Mouse (Mus musculus): ENCODE data around the gene Inmt.
"Not testable (repeated sequence)": the region's sequence is repeated elsewhere in the genome, so short reads cannot be mapped to it uniquely, and the experiment has no call there.

Gene Inmt

DNA sequence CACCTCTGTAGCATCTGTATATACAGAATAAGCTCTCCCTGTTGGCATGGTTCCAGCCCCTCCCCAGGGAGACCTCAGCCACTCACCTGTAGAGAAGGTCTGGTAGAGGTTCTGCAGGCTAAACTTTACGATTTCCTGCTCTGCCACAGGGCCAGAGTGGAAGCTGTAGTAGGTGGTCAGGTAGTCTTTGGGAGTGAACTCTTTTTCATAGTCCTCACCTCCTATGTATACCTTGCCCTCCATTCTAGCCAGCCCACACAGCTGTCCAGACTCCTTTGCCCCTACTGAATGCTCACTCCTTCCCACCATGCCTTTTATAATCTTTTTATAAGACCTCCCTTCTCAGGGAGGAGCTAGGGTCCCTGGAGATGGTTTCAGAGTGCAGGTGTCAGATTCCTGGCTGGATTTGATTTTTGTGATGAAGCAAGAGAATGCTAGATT is at the start of gene Inmt:
Gene Inmt, minus strand, starts transcription at position 303 of the 441 bp plus-strand sequence.
- peak; percentile 27 to 44 for DNase-seq

DNA sequence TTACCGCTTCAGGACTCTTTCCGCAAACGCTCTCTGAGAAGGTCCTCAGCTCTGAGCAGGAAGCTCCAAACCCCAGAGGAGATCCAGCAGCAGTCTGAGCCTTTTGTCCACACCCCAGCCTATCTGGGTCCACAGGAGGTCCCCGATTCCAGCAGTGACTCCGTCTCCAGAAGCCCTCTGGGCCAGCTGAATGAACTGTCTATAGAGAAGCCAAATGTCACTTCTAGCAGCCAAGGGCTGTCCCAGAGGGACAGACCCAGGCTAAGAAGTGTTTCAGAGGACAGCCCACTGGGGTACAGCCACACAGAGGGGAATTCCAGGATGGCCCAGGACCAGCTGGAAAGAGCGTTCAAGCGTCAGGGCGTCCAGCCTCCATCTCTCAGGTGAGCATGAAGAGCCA is 49.1 kb upstream of the Inmt start:
- no peak for DNase-seq

DNA sequence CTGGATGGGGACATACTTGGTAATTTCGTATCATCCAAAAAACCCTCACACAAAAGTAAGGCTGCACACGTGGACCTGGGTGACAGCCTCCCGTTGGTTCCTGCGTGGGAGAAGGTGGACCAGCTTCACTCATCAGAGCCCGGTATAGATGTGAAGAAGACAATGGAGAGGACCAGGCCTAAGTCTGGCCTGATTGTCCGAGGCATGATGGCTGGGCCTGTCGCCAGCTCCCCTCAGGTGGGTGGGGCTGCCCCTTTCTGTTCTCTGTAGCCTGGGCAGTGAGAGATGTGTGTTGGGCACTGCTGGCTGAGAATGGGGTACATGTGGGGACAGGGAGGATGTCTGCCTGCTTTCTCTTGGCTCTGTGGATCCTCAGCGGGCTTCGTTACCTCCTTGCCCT is 43.4 kb upstream of the Inmt start:
- no peak for DNase-seq

DNA sequence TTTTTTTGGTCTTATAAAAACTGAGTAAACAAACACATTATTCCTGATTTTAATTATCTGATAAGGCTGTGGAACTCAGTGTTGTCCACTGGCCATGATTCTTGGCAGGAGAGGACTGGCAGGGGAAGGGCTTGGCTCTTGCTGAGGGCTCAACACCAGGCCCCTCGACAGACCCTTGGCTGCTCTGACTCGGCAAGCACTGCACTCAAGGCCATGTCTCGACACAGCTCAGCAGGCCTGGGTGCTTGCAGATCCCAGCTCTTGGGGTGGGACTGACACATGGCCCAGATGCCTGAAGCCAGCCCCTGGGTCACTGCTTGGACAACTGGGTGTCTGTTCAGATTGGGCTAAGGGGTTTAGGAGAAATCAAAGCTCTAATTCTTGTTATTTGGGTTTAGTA is 39.7 kb upstream of the Inmt start:
- DNase-seq, result peak; percentile 40 to 56

DNA sequence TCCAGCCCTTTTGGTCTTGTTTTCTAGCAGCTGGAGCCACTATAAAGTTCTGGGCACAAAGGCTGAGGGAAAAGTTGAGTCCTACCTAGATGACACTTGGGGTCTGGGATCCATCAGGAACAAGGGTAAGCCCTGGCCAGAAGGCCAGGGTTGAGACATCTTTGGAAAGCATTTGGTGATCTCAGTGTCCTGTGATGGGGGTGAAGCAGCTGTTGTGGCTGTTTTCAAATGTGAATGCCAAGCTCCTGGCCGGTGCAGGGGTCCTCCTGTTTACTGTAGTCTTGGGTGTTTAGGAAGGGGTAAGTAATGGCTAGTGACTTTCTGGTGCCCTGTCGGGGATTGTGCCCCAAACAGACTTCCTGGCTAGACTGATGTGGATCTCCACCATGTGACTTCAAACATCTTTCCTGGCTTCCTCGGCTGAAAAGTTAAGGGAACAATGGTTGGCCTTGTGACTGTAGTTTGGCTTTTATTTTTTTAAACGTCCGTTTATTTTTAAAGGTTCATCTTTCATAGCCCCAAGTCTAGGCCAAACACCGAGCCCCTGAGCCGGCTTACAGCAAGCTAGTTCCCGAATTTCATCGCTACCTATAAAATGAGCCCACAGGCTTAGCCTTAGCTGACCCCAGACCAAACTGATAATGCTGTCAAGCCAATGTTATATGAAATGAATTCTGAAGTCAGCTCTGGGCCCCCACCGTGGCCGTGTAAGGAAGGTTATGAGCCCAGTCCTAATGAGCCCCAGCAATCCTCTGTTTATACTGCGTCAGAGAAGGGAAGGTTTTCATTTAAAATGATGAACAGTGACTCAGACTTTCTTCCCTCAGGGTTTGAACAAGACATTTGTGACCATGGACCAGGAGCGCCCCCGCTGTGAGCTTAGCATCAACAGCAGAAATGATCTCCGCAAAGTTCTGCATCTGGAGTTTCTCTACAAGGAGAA is 35.9 kb upstream of the Inmt start:
- peak; percentile 34 to 43 for DNase-seq

DNA sequence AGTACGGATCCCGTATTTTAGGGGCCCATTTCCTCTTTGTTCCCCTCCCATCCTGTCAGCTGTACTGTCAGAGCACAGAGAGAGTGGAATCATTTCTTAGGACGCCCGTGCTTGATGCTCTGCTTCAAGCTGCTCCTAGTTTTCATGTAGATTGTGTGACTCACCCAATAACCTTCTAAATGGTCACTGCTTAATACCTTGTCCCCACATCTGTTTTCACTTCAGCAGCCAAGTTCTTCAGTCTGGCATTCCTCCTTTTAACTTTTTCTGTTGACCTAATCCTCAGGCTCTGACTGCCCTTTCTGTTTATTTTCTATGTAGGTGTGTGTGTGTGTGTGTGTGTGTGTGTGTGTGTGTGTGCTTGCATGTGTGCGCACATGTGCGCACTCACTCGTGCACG is 32.9 kb upstream of the Inmt start:
- no peak for DNase-seq

DNA sequence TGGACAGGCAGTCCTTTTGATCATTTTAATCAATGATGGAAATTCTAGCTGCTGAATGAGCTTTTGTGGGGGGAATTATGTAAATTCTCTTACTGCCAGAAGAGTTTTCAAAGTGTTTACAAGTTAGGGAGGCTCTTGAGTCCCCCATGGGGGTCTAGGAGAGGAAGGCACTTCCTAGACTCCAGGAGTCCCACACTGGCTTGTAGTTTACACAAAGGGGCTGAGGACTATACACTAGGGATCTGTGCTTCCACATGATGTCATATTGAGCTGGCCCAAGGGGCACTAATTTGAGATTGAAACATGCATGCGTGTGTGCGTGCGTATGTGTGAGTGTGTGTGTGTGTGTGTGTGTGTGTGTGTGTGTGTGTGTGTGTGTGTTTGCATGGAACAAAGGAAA is 29.1 kb upstream of the Inmt start:
- no peak for DNase-seq

DNA sequence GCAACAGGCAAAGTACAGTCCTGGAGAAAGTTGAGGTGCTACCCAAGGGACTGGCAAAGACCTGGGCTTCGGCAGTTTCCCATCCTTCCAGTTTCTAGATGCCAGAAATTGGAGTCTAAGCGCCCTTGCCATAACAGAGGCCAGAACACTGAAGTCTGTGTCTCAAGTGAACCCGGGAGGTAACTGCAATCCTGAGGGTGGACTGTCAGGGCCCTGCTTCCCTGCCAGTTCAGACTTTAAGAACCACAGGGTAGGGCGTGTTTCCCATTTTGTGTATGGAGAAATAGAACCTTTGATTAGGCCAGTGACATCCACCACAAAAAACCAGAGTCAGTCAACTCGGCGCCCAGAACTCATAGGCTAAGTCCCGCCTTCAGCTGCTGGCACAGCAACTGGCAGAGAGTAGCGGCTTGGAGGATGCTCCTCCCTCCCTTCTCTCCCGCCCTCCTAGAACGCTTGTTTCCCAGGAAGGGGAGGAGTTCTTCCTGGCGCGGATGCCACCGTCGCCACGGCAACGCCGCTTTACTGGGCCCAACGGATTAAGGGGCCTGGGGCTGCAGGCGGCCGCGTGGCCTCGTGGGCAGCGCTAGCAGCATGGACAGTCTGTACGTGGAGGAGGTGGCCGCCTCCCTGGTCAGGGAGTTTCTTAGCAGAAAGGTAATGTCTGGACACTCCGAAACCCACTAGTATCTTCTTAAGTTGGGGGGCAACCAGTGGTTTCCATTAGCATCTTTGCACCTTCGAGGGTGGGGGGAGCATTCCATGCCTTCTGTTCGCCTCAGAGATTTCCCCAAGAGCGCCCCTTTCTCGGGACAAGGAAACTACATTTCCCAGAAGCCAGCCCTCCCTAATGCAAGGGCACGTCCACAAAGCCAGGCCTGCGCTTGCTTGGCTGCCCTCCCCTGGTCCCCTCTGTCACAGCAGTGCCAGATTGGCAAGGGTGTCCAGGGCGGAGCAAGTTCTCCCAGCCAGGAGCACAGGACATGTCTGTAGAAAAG is 28.4 kb upstream of the Inmt start, which contains the start of gene Mindy4:
Gene Mindy4, plus strand, starts transcription at position 471 of the 998 bp plus-strand sequence.
- peak; percentile 92 to 95 for DNase-seq

DNA sequence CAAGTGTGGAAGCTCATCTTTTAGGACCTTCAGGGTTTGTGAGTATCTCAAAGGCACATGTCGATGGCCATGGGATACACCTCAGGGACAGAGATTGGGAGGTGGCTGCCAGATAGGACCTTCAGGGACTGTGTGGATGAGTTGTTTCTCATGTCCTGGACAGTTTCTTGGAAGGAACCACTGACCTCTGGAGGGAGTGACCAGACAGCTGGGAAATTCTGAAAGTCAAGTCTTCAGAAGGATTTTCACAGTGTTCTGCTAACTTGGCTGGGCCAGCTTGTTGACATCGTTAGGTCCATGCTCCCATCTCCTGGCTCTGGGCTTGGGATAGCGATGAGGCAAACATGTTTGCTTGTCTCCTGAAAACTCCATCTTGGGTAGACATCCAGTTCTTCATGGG is 24.2 kb upstream of the Inmt start:
- DNase-seq, result peak; percentile 52 to 63

DNA sequence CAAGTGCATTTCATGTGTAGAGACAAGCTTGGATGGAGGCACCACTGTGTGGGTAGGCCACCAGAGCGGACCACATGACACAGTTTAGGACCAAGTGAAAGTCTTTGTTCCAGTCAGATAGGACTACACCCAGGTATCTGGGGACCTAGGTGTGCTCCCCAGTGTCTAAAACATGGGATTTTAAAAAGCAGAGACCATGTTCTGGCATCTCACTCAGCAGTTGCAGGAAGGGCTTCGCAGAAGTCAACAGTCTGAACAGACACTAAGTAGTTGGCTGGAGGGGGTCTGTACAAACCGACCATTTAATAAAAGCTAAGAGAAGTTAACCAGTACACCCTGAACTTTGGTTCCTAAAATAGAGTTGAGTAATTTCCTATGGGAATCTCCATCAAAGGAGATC is 18.3 kb upstream of the Inmt start:
- DNase-seq, result no peak

DNA sequence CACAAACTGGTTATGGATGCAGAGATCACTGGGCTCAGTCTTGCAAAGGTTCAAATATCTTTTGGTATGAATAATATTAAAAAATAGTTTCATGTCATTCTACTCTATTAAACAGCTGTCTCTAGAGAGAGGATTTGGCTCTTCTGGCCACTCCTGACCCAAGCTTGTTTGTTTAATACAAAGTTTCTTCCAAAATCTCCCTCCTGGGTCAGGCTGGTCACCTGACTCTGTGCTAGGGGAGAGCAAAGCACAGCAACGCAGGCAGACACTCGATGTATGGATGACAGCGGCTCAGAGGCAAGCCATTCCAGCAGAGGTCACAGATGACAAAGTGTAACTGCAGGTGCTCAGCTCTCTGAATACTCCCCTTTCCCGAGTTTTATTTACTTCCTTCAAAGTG is 16.7 kb upstream of the Inmt start:
- DNase-seq, result no peak

DNA sequence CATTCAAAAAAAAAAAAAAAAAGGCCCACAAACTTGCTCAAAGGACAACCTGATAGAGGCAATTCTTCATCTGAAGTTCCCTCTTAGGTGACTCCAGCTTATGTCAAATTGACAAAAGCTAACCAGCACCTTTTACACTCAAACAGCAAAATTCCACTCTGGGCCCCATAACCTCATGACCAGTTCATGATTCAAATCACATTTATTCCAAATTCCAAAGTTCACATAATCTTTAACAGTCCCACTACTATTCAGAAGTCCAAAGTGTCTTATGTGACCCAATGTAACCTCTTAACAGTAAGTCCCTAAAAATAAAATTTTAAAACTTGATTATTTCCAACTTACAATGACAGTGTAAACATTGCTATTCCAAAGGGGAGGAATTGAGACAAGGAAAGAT is 14.6 kb upstream of the Inmt start:
- no peak for DNase-seq

DNA sequence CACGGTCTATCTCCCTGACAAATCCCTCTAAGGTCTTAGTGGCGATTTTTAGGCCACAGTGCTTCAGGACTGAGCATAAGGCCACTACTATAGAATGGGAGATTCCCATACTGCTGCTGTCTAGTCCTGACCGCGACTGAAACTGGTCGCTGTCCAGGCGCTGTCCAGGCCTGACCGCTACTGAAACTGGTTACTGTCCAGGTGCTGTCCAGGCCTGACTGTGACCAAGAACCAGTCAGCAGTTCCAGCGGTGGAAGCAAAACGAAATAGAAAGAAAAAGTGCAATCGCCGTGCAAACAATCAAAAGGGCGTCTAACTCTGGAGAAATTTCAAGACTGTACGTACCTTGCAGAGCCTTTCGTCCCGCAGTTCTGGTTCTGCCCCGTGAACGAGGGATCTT is 13.0 kb upstream of the Inmt start:
- DNase-seq, result not testable (repeated sequence)

DNA sequence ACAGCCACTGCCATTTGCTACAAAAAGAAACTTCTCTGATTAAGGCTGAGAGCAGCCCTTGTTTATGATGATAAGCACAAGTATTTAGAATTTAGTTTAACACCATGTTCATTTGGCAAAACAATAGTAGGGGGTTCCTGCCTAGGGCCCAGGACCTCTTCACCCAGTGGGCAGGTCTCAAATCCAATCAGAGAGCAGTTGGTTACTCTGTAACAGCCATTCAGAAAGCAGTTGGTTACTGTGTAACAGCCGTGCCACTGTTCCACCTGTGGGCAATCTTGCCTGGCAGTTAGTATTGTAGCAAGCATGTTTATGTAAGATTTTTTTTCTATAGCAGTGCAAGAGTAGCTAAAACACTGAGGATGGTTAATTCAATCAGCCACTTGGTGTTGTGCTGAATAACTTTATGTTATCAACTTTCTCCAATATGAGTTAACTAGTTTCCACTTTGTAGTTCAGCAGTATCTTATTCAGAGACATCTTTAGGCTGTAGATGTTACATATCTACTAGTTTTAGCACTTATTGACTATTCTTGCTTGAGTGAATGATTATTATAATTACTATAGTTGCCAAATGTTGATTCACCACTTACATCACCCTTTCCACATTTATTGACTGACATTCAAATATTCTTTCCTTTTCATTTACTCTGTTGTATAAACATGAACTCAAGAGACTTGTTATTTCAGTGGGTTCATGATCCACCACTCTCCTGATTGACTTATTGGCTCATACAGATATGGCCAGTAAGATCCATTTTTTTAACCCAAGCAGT is 8.0 kb upstream of the Inmt start:
- DNase-seq, result no peak

DNA sequence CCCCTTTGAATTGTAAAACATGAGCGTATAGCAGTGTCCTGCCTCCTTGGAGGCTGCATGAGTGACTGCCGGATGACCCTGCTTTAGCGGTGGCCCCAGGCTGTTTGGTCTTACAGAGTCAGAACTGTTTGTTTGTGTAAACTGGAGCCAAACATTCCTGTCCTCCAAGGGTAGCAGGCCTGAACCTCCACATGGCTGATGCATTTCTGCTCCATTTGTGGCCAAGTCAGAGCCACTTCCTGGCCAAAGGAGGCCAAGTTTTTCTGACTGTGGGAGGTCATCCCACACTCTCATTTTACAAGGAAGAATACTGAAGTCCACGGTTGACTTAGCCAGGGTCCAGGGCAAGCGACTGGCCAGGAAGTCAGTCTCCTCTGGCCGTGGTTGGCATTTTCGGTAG is 4.7 kb upstream of the Inmt start:
- peak; percentile 36 to 56 for DNase-seq

DNA sequence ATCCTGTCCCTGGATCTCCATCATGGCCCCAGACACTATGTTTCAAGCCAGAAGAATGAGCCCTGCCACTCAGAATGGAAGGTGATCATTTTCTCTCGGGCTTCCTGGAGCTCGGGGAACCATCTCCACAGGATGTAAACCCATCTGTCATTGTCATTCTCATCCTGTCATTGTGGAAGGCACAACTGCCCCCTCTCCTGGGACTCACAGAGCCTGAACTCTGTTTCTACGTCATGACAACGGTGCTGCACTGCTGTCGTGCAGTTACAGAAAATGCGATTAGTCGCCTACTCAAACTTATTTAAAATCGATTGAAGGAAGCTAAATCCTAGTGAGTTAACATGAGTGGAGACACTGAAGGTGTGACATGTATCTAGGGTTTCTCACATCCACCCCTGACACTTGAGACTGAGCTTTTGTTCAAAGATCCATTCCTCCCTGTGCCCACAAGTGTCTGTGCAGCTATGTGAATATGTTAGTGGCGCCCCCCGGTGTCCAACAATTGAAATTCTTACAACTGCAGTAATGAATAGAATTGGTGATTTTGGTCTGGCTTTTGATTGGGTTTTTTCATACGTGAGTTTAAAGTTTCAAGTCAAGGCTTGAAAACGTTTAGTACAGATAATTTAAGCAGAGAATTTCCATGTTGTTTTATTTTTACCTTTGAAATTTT is 2.4 kb upstream of the Inmt start:
- DNase-seq, result no peak

DNA sequence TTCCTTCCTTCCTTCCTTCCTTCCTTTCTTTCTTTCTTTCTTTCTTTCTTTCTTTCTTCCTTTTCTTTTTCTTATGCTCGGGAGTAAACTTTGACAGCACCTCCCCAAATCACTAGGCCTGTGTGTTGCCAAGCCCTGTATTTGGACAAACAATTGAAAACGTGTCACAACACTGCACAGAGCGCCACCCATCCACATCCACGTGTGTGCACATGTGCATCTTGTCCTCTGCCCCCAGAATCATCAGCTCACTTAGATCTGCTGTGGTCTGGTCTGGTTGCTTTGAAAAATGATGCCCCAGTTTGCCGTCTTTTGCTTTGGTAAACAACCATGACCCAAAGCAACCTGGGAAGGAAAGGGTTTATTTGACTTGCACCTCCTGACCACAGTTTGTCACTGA is 1.0 kb upstream of the Inmt start:
- peak in 1 of 2 experiments; percentile 38 for DNase-seq

DNA sequence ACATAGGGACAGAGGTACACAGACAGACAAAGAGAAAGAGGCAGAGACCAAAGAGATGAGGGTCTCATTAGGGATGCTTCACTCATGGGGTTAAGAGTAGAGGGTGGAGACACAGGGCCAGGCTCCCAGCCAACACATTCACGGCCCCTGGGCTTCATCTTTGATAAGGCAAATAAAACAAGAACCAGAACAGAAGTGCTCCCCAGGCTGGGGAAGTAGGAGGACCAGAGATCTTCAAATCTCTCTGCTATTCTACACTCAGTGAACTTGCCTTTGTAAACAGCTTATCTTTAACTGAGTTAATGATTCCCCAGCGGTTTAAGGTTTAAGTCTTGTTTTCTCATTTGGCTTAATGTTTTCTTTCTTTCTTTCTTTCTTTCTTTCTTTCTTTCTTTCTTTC is 613 bp upstream of the Inmt start:
- DNase-seq, result peak in 1 of 2 experiments; percentile 19

DNA sequence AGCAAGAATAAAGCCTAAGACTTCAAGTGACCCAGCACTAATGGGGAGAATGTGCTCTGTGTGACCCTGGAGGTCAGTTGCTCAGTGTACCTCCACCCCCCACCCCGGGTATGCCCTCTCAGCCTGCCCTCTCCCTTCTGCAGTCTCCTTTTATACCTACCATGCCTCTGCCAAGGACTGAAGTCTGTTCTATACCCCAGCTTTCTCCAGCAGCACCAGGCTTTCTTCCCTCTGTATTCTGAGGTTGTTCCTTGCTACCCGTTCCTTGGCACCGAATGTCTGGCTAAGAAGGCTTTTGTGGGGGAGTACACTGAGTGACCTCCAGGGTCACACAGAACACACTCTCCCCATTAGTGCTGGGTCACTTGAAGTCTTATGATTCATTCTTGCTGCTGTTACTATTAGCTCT is 898 bp downstream of the Inmt start:
- no peak for DNase-seq

DNA sequence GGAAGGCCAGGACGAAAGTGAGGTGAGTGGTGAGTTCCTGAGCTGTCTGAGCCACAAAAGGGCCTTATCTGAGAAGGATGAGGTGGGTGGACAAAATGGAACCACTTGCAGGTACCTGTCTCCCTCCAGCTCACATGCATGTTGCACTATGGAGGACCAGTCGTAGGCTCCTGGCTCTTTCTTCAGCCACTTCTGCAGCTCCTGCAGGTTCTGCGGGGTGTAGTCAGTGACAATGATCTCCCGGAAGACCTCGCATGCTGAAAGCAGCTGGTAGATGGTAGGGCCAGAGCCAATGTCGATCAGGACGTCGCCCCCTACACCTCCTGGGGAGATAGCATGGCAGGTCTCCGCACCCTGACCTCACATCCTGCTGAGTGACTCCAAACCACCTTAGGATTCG is 1.7 kb downstream of the Inmt start:
- DNase-seq, result no peak

DNA sequence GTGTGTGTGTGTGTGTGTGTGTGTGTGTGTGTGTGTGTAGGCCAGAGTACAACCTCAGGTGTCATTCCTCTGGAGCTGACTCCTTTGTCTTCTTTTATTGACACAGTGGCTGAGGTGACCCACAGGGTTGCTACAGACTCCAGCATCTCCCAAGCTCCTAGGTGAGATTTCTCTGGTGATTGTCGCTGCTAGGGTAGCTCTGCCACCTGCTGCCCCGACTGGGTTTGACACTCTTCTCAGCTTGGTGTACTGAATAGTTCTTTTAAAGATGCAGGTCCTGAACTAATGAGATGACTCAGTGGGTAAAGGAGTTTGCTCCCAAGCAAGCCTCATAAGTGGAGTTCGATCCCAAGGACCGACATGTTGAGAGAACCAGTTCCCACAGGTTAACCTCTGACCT is 3.2 kb downstream of the Inmt start:
- no peak for DNase-seq

DNA sequence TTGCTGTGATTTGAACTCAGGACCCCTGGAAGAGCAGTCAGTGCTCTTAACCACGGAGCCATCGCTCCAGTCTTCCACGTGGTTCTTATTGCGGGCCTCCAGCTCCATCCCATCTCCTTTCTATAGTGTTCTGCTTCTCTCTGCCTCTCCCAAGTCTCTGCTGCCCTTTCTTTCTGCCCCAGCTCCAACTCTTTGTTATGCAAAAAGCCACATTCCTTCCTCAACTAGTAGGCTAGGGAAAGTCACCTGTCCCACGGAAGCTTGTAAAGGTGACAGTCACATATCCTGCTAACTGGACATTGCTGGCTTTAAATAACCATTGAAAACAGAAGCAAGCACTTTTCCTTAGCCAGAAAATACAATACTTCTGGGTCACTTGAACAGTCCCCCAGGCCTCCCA is 5.0 kb downstream of the Inmt start:
- DNase-seq, result no peak

Measured in lung, adult 18-20 months (tissue).